Mouse (Mus musculus): ENCODE results near the gene Ndufa4l2. TPM values are rescaled to one million over a fixed set of nuclear protein-coding genes. Genes with fewer than 3 reads are reported as not detected.

The Ndufa4l2 gene
- polyA plus RNA-seq, 1 experiment from 2014 or later: 67.9 TPM

DNA sequence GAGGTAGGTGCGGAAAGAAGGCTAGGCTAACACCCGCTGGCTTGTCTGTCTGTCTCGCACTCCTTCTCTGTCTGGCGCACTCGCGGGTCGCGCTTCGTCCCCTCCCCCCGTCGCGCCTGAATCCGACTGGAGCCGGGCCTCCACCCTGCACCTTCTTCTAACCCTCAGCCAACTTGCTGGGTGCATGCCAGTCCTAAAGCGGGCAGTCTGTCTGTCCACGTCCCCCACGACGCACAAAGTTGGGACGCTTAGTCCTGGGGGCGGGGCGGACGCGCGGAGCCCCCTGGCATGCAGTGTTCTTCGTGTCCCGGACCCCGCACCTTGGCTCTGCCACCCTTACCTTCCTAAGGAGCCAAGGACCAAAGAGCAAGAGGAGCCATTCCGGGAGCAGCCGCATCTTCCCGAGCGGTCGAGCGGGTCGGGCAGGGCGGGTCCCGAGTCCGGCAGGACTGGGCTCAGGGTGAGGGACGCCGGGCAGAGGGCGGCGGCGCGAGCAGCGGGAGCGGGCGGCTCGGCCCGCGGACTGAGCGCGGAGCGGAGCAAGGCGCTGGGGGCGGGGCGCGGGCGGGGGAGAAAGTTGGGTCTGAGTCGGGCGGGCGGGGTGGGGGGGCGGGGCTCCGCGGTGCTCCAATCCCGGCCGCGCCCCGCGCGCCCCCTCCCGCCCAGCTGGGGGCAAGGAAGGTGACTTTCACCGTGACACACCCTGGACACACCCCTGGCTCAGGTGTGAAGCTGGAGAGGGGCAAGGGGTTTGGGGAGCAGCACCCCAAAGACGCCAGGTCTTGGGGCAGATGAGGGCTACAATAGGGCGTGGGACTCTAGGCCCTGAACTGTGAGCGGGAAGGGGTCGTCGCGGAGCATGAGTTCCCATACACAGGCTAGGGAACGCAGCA is 19.5 kb downstream of the Ndufa4l2 start, which contains the start of gene Nxph4:
Gene Nxph4, minus strand, starts transcription at position 524 of the 893 bp plus-strand sequence.
- Histone ChIP-seq H3K4me1 (ENCODE audit: control insufficient read depth, low read depth, low read length) (peaks cover 9% of the 10 kb centered on the region), H3K36me3 (ENCODE audit: control insufficient read depth, insufficient read depth) (no peaks in the 10 kb centered on the region), H3K27ac (ENCODE audit: low read length) (no peak within 1 kb of the TSS), H3K27me3 (ENCODE audit: control insufficient read depth, insufficient read depth, low read depth, low read length) (peaks cover 80% of the 10 kb centered on the region), H3K9ac (ENCODE audit: low read depth, low read length) (no peak within 1 kb of the TSS), H3K4me3 (ENCODE audit: low read depth, low read length) (peak within 1 kb of the TSS; percentile 39), H3K9me3 (replicated peaks; ENCODE audit: control insufficient read depth, low read length) (no peaks in the 10 kb centered on the region), H3K4me2 (ENCODE audit: low read depth, low read length) (peak within 1 kb of the TSS; percentile 50)
- WGBS (ENCODE audit: insufficient replicate concordance): under 1% methylated on average over 58 of the region's 78 CpGs
- ATAC-seq (ENCODE audit: low read depth): 0 out of 2 replicates have a peak, but pooled peaks have one; percentile 4

DNA sequence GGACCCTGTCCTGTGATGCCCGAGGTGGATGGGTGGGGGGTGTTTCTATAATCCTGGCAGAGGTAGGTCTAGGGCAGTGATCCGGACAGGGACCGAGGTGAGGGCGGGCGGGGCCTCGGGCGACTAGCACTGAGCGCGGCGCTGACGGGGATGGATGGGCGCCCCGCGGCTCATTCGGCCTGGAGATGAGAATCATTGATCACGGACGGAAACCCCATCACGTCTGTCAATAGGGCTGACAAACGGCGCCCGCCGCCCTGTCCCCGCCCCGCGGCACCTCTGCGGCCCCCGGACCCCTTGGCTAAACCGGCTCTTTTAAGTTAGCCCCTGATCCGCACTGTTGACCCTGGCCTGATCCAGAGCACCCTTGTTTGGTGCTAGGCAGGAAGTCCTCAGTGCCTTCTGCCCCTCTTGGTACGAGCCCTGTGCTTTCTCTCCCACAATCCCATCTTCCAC is 20.2 kb downstream of the Ndufa4l2 start:
- WGBS (ENCODE audit: insufficient replicate concordance): 2% methylated on average over 30 of the region's 30 CpGs
- Histone ChIP-seq H3K9me3 (replicated peaks; ENCODE audit: control insufficient read depth, low read length) (no peaks in the 10 kb centered on the region), H3K27ac (ENCODE audit: low read length) (no peak overlapping the region), H3K27me3 (ENCODE audit: control insufficient read depth, insufficient read depth, low read depth, low read length) (peaks cover 73% of the 10 kb centered on the region), H3K9ac (ENCODE audit: low read depth, low read length) (no peak overlapping the region), H3K4me3 (ENCODE audit: low read depth, low read length) (no peak overlapping the region), H3K4me1 (ENCODE audit: control insufficient read depth, low read depth, low read length) (peaks cover 9% of the 10 kb centered on the region), H3K4me2 (ENCODE audit: low read depth, low read length) (peak overlapping the region; percentile 50; the same call in 1 of the 2 replicates), H3K36me3 (ENCODE audit: control insufficient read depth, insufficient read depth) (no peaks in the 10 kb centered on the region)
- ATAC-seq (ENCODE audit: low read depth): no peak

DNA sequence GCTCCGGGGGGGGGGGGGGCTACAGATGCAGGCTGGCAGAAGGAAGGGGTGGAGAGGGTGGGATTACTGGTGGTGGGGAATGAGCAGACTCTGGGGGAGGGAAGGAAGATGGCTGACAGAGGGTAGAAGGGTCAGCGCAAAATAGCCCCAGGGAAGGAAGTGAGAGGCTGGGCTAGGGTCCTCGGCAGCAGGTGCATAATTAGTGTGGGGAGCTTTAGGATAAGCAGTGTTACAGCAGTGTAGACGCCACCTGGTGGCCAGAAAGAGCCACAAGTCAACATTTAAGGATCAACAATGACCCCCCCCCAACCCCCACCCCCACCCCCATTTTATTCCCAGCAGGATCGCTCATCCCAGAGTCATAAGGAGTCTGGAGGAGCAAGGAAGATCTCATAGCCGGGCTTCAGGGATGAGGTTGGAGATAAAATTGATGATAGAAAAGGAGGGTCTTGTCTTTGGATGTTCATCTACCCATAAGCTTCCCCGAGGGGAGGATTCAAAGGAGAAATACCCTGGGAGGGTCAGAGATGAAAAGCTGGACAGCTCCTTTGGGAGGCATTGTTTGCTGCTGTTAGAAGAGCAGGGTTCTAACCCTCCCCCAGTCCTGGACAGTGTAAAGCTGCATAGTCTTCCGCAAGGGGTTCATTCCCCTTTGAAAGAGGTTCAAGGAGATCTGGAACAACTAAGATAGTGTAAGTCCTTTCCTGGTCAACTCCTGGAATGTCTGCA is 22.0 kb downstream of the Ndufa4l2 start:
- 9% methylated on average over 8 of the region's 8 CpGs for WGBS (ENCODE audit: insufficient replicate concordance)

DNA sequence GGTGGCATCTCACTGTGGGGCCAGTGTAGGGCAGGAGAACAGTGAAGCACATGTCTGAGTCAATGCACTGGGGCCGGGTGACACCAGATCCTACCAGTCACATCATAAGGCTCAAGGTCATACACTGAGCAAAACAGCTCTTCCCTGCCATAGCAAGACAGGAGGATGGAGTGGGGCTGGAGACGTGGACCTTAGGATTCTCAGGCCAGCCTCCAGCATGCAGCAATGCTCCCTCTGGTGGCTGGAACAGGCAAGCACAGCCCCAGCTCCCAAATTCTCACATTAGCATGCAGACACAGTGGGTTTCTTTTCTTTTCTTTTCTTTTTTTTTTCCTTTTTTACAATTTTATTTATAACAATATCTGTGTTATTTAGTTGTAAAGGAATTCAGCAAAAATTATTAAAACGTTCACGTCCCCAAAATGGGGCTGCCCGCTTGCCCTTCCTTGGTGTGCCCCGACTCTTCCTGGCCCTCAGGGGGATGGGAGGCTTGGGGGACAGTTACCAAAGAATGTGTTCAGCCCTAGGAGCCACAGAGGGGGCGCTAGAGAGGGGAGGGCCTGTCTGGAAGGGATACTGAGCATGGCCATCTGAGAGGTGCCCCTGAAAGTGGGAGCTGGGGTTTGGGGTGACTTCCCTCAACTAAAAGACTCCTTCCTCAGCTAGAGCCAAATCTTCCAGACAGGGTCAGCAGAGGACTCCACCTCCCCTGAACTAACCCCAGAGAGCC is 23.3 kb downstream of the Ndufa4l2 start:
- Histone ChIP-seq H3K36me3 (ENCODE audit: control insufficient read depth, insufficient read depth) (no peaks in the 10 kb centered on the region), H3K27ac (ENCODE audit: low read length) (no peak overlapping the region), H3K9me3 (replicated peaks; ENCODE audit: control insufficient read depth, low read length) (no peaks in the 10 kb centered on the region), H3K27me3 (ENCODE audit: control insufficient read depth, insufficient read depth, low read depth, low read length) (peaks cover 43% of the 10 kb centered on the region), H3K9ac (ENCODE audit: low read depth, low read length) (no peak overlapping the region), H3K4me2 (ENCODE audit: low read depth, low read length) (no peak overlapping the region), H3K4me3 (ENCODE audit: low read depth, low read length) (no peak overlapping the region), H3K4me1 (ENCODE audit: control insufficient read depth, low read depth, low read length) (peaks cover 9% of the 10 kb centered on the region)
- no peak for ATAC-seq (ENCODE audit: low read depth)
- WGBS (ENCODE audit: insufficient replicate concordance): 24% methylated on average over 7 of the region's 7 CpGs

More for the DNA sequence above, 22.0 kb downstream of the Ndufa4l2 start:
- H3K4me2 ChIP-seq (ENCODE audit: low read depth, low read length): no peak overlapping the region
- no peak overlapping the region for H3K4me3 ChIP-seq (ENCODE audit: low read depth, low read length)
- no peak overlapping the region for H3K9ac ChIP-seq (ENCODE audit: low read depth, low read length)
- no peak overlapping the region for H3K27ac ChIP-seq (ENCODE audit: low read length)
- H3K9me3 ChIP-seq (replicated peaks; ENCODE audit: control insufficient read depth, low read length): no peaks in the 10 kb centered on the region
- H3K4me1 ChIP-seq (ENCODE audit: control insufficient read depth, low read depth, low read length): peaks cover 9% of the 10 kb centered on the region
- no peaks in the 10 kb centered on the region for H3K36me3 ChIP-seq (ENCODE audit: control insufficient read depth, insufficient read depth)
- ATAC-seq (ENCODE audit: low read depth): no peak
- peaks cover 55% of the 10 kb centered on the region for H3K27me3 ChIP-seq (ENCODE audit: control insufficient read depth, insufficient read depth, low read depth, low read length)

DNA sequence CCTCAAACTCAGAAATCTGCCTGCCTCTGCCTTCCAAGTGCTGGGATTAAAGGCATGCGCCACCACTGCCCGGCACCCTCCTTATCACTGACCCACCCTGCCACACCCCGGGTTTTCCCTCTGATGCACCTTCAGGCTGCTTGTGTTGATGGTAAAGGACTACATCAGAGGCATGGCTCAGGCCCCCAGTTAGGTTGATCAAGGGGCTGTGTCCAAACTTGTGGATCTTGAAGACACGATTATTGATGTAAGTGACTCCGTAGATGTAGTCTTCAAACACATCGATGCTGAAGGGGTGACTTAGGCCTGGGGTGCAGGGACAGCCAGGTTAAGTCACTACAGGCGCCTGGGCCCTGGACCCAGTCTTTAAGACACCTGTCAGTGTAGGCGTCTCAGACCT is 26.7 kb downstream of the Ndufa4l2 start:
- H3K9ac ChIP-seq (ENCODE audit: low read depth, low read length): no peak overlapping the region
- no peaks in the 10 kb centered on the region for H3K9me3 ChIP-seq (replicated peaks; ENCODE audit: control insufficient read depth, low read length)
- ATAC-seq (ENCODE audit: low read depth): no peak
- no peak overlapping the region for H3K4me3 ChIP-seq (ENCODE audit: low read depth, low read length)
- peaks cover 8% of the 10 kb centered on the region for H3K27me3 ChIP-seq (ENCODE audit: control insufficient read depth, insufficient read depth, low read depth, low read length)
- no peaks in the 10 kb centered on the region for H3K4me1 ChIP-seq (ENCODE audit: control insufficient read depth, low read depth, low read length)
- no peak overlapping the region for H3K4me2 ChIP-seq (ENCODE audit: low read depth, low read length)
- 71% methylated on average over 8 of the region's 8 CpGs for WGBS (ENCODE audit: insufficient replicate concordance)
- H3K36me3 ChIP-seq (ENCODE audit: control insufficient read depth, insufficient read depth): no peaks in the 10 kb centered on the region
- no peak overlapping the region for H3K27ac ChIP-seq (ENCODE audit: low read length)

DNA sequence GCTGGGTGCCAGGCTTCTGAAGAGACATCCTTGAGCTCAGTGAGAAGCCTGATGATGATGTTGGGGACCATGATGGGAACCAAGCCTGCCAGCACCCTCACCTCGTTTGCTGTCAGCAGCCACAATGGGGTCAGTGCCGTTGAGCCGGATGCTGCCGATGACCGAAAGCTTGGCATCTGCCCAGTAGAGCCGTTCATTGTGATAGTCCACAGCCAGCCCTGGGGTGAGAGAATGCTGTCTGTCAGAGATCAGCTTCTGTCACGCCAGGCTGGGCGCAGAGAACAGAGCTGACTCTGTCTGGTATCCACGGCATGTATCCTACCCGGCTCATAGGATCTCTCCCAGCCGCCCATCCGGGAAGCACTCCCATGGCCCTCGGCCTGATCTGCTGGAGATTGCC is 27.3 kb downstream of the Ndufa4l2 start:
- no peaks in the 10 kb centered on the region for H3K36me3 ChIP-seq (ENCODE audit: control insufficient read depth, insufficient read depth)
- peaks cover 4% of the 10 kb centered on the region; the same call in 1 of the 2 replicates for H3K27me3 ChIP-seq (ENCODE audit: control insufficient read depth, insufficient read depth, low read depth, low read length)
- no peak overlapping the region for H3K27ac ChIP-seq (ENCODE audit: low read length)
- H3K9me3 ChIP-seq (replicated peaks; ENCODE audit: control insufficient read depth, low read length): no peaks in the 10 kb centered on the region
- ATAC-seq (ENCODE audit: low read depth): no peak
- H3K9ac ChIP-seq (ENCODE audit: low read depth, low read length): no peak overlapping the region
- no peak overlapping the region for H3K4me3 ChIP-seq (ENCODE audit: low read depth, low read length)
- no peaks in the 10 kb centered on the region for H3K4me1 ChIP-seq (ENCODE audit: control insufficient read depth, low read depth, low read length)
- no peak overlapping the region for H3K4me2 ChIP-seq (ENCODE audit: low read depth, low read length)
- 71% methylated on average over 13 of the region's 13 CpGs for WGBS (ENCODE audit: insufficient replicate concordance)

DNA sequence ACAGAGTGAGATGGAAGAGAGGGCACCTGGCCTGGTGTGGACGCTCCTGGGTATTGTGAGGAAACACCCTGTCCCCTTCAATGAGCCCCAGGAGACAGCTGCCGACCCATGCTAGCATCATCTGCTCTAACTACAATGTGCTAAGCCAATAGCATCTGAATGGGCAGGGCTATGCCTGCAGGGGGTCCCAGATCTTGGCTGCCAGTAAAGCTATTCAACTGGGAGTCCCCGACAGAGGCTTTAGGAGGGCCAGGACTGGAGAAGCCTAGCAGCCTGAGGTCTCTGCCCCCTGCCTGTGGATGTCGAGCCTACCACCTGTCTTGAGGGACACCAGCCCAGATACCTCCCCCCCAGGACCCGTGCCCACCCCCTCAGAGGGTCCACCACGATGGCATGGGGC is 28.0 kb downstream of the Ndufa4l2 start:
- H3K4me1 ChIP-seq (ENCODE audit: control insufficient read depth, low read depth, low read length): no peaks in the 10 kb centered on the region
- WGBS (ENCODE audit: insufficient replicate concordance): 43% methylated on average over 6 of the region's 6 CpGs
- no peak overlapping the region for H3K9ac ChIP-seq (ENCODE audit: low read depth, low read length)
- H3K36me3 ChIP-seq (ENCODE audit: control insufficient read depth, insufficient read depth): no peaks in the 10 kb centered on the region
- peaks cover 1% of the 10 kb centered on the region; the same call in 1 of the 2 replicates for H3K27me3 ChIP-seq (ENCODE audit: control insufficient read depth, insufficient read depth, low read depth, low read length)
- ATAC-seq (ENCODE audit: low read depth): no peak
- no peaks in the 10 kb centered on the region for H3K9me3 ChIP-seq (replicated peaks; ENCODE audit: control insufficient read depth, low read length)
- H3K4me3 ChIP-seq (ENCODE audit: low read depth, low read length): no peak overlapping the region
- no peak overlapping the region for H3K4me2 ChIP-seq (ENCODE audit: low read depth, low read length)
- no peak overlapping the region for H3K27ac ChIP-seq (ENCODE audit: low read length)

DNA sequence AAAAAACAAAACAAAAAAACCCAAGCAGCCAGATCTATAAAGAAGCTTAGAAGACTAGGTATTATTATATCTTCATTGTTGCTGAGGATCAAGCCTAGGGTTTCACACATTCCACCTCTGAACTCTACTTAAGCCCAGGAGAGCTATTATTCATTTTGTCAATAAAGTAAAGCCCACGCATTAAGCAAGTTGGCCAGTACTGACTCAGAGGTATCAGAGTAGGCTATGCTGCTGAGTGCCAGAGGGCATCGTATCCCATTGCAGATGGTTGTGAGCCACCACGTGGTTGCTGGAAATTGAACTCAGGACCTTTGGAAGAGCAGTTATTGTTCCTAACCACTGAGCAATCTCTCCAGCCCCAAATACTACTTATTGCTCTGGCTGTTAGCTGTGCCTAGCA is 29.1 kb downstream of the Ndufa4l2 start:
- WGBS (ENCODE audit: insufficient replicate concordance): 70% methylated on average over 3 of the region's 3 CpGs
- Histone ChIP-seq H3K4me3 (ENCODE audit: low read depth, low read length) (no peak overlapping the region), H3K27ac (ENCODE audit: low read length) (no peak overlapping the region), H3K9ac (ENCODE audit: low read depth, low read length) (no peak overlapping the region), H3K4me1 (ENCODE audit: control insufficient read depth, low read depth, low read length) (no peaks in the 10 kb centered on the region), H3K9me3 (replicated peaks; ENCODE audit: control insufficient read depth, low read length) (no peaks in the 10 kb centered on the region), H3K27me3 (ENCODE audit: control insufficient read depth, insufficient read depth, low read depth, low read length) (no peaks in the 10 kb centered on the region), H3K4me2 (ENCODE audit: low read depth, low read length) (no peak overlapping the region), H3K36me3 (ENCODE audit: control insufficient read depth, insufficient read depth) (no peaks in the 10 kb centered on the region)
- ATAC-seq (ENCODE audit: low read depth): no peak
